Mouse (Mus musculus) E14TG2a.4 (cell line): ENCODE data around the gene Acsm2.

Experiments used
- H3K27me3 ChIP-seq: 2 replicates; pipeline ENCODE4 v1.6.1; 2014; ENCODE audit warnings: low read length, control low read depth; ENCODE audit not compliant: insufficient read depth
- H3K36me3 ChIP-seq: 2 replicates; pipeline ENCODE4 v1.6.1; 2014; ENCODE audit warnings: low read length, control low read depth; ENCODE audit not compliant: insufficient read depth
- H3K4me1 ChIP-seq: replicated peaks from 2 replicates; pipeline ENCODE4 v1.6.1; 2014; ENCODE audit warnings: low read depth, low read length, control low read depth
- H3K4me3 ChIP-seq: replicated peaks from 2 replicates; pipeline ENCODE4 v1.5.1; 2014; ENCODE audit warnings: mild to moderate bottlenecking, low read length
- H3K9me3 ChIP-seq: 2 replicates; pipeline ENCODE4 v1.6.1; 2014; ENCODE audit warnings: low read length, control low read depth
- CTCF ChIP-seq: conservative IDR thresholded peaks from 2 replicates; pipeline ENCODE4 v1.5.1; 2014; ENCODE audit warnings: low read length
- NANOG ChIP-seq: IDR thresholded peaks from 2 replicates; pipeline ENCODE4 v1.6.1; 2014; ENCODE audit warnings: borderline replicate concordance, low read length, mixed read lengths
- POU5F1 ChIP-seq: IDR thresholded peaks from 2 replicates; pipeline ENCODE4 v1.6.1; 2014; ENCODE audit warnings: low read length, borderline replicate concordance

Gene Acsm2

DNA sequence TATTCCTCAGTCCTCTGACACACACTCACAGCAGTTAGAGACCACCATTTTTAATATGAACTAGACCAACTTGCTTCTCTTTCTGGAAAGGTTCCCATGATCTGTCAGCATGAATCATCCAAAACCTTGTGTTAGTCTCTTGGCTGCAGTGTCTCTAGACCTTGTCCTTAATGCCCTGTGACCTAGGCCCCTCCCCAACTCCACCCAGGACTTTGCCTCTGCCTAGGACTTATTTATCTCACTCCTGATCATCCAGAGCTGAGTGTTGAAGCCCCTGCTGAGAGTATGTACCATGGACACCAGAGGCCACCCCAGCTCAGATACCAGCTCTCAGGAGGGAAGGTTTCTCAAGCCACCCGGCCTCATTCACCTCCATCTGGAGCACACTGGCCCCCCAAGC, 31.8 kb upstream of the Acsm2 start:
- no peaks in the 10 kb centered on the region for H3K4me1 ChIP-seq
- TF ChIP-seq NANOG: no peak
- peaks cover 13% of the 10 kb centered on the region; the same call in 1 of the 2 replicates for H3K9me3 ChIP-seq
- H3K36me3 ChIP-seq: no peaks in the 10 kb centered on the region
- H3K27me3 ChIP-seq: peaks cover 30% of the 10 kb centered on the region
- no peak overlapping the region for H3K4me3 ChIP-seq

DNA sequence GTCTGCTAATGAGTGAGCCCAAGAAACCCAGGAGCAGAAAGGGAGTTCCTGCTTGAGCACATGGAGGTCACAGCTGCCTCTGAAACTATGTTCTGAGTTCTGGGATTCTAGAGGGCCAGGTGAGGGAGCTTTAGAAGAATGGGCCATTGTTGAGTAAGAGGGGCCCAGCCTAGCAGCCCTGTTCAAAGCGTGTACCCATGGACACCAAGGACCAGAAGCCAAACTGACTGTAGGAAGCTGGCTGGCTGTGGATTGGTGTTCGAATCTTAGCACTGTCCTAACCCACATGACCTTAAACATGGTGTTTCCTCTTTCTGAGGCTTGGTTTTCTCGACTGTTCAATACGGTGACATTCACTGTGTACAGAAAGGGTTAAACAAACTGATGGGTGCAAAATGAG, 30.8 kb upstream of the Acsm2 start, which contains the start of gene Pdilt:
TSS of gene Pdilt (minus strand) at position 101 of the 400 bp plus-strand sequence.
- no peaks in the 10 kb centered on the region for H3K4me1 ChIP-seq
- no peak within 1 kb of the TSS for H3K4me3 ChIP-seq
- TF ChIP-seq CTCF (no peak), POU5F1 (no peak), NANOG (no peak)

DNA sequence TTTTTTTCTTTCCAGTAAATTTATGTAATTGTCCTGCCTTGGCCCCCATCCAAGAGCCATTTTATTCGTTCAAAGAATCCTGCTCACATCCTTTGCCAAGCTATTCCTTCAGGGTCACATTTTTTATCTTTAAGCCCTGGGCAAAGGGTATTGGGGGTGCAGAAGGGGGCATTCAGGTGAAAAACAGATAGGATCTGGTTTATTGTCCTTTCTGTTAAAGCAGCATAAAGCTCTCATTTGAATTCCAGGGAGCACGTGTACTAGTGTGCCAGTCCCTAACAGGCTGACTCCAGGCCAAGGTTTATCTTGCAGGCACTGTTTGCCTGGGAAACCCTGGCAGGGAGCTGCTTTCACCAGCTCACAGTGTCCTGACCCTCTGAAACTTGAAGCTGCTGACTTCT, 28.3 kb upstream of the Acsm2 start:
- H3K27me3 ChIP-seq: peaks cover 21% of the 10 kb centered on the region
- TF ChIP-seq CTCF: no peak
- no peak for TF ChIP-seq NANOG
- no peak for TF ChIP-seq POU5F1
- H3K4me1 ChIP-seq: no peaks in the 10 kb centered on the region
- H3K4me3 ChIP-seq: no peak overlapping the region
- peaks cover 7% of the 10 kb centered on the region; the same call in 1 of the 2 replicates for H3K9me3 ChIP-seq
- H3K36me3 ChIP-seq: no peaks in the 10 kb centered on the region

More for the DNA sequence above, 30.8 kb upstream of the Acsm2 start, which contains the start of gene Pdilt:
- Histone ChIP-seq H3K36me3 (no peaks in the 10 kb centered on the region), H3K27me3 (peaks cover 25% of the 10 kb centered on the region), H3K9me3 (peaks cover 13% of the 10 kb centered on the region; the same call in 1 of the 2 replicates)

DNA sequence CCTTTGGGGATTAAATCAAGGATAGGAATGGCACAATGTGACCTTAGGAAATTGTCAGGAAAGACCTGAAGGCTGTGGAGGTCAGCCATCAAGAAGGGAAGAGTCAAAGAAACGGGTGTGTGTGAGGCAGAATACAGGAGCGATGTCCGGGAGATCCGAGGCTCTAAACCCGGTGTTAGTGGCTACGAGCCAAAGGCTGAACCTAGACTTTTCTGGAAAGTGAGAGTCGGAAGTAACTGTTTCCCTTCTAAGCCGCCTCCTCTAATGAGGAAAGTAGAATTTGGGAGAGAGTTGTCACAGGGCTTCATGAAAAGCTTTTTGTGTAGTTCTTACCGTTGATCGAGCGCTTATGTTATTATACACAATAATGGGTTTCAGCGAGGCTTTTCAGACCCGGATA, 27.7 kb upstream of the Acsm2 start:
- Histone ChIP-seq H3K4me3 (no peak overlapping the region), H3K4me1 (no peaks in the 10 kb centered on the region), H3K27me3 (peaks cover 21% of the 10 kb centered on the region), H3K36me3 (no peaks in the 10 kb centered on the region), H3K9me3 (0 out of 2 replicates have a peak, but pooled peaks cover 6% of the 10 kb centered on the region)
- TF ChIP-seq POU5F1: no peak
- no peak for TF ChIP-seq NANOG
- no peak for TF ChIP-seq CTCF

DNA sequence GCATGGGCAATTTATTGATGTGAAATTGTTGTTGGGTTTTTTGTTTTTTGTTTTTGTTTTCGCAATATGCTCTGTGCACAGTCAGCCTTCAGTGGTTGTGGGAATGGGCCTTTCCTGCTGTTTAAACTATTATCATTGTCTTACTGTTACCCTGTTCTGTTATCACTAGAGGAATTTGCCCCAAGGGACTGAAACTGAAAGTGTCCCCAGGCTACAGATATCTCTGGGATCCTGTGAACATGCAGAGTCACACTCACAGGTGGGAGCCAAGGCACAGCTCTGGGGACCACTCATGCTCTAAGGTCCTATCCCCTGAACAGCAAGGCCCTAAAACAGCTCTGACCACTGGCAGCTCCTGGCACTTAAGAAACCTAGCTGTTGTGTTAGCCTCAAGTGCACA, 27.0 kb upstream of the Acsm2 start:
- no peak overlapping the region for H3K4me3 ChIP-seq
- TF ChIP-seq CTCF (no peak), POU5F1 (no peak), NANOG (no peak)
- H3K27me3 ChIP-seq: peaks cover 21% of the 10 kb centered on the region
- H3K36me3 ChIP-seq: no peaks in the 10 kb centered on the region
- H3K9me3 ChIP-seq: 0 out of 2 replicates have a peak, but pooled peaks cover 3% of the 10 kb centered on the region
- H3K4me1 ChIP-seq: no peaks in the 10 kb centered on the region

DNA sequence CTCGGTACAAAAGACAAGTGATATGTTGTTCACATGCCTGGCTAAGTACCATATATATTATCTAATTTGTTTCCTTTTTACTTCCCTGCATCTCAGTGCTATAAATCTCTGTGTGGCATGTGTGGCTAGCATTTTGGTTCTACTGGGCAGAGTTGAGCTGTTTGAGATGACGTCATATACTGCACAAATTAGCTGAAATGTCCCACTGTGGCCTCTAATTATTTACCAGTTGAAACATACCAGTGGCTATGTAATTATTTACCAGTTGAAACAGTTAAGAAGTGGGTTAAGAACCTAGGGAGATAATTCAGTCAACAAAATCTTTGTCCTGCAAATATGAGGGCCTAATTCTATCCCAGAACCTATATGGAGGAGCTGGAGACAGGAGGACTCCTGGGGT, 26.6 kb upstream of the Acsm2 start:
- H3K36me3 ChIP-seq: no peaks in the 10 kb centered on the region
- H3K4me3 ChIP-seq: no peak overlapping the region
- H3K9me3 ChIP-seq: no peaks in the 10 kb centered on the region
- no peak for TF ChIP-seq POU5F1
- no peak for TF ChIP-seq NANOG
- TF ChIP-seq CTCF: no peak
- no peaks in the 10 kb centered on the region for H3K4me1 ChIP-seq
- H3K27me3 ChIP-seq: peaks cover 21% of the 10 kb centered on the region

DNA sequence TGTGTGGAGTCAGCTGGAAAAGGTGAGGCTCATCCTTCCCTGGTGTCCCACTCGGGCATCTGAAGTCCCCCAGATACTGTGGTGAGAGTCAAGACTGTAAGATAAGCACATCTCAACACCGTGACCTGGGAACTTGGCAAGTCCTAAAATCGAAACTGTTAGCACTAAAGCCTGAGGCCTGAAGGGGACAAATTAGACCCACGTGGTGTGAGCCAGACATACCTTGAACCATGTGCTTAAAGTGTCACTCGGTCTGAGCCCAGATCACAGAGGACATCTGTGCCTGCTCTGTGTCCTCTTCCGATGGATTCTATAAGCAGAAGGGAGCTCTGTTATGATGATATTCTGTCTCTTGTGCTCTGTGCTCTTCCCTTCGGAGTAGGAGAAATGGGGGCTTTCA, 25.5 kb upstream of the Acsm2 start:
- Histone ChIP-seq H3K27me3 (peaks cover 21% of the 10 kb centered on the region), H3K4me1 (no peaks in the 10 kb centered on the region), H3K36me3 (no peaks in the 10 kb centered on the region), H3K9me3 (no peaks in the 10 kb centered on the region), H3K4me3 (no peak overlapping the region)
- TF ChIP-seq POU5F1: no peak
- TF ChIP-seq CTCF: no peak
- TF ChIP-seq NANOG: no peak

DNA sequence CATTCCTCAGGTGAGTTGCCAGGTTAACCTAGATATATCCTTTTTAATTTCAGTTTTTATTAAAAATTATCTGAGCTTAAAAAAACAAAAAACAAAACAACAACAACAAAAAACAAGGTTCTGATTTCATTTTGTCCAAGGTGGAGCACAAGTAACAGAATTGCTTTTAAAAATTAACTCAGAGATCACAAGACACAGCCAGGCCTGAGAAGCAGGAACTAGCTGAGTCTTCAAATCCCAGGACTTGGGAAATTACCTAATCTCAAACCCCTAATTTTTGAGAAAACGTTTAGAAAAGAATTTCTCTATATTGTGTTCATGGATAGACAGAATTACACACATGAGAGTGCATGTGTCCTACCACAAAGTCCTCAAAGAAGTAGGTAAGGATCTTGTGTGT, 21.2 kb upstream of the Acsm2 start:
- Histone ChIP-seq H3K36me3 (no peaks in the 10 kb centered on the region), H3K9me3 (no peaks in the 10 kb centered on the region), H3K4me3 (no peak overlapping the region), H3K4me1 (no peaks in the 10 kb centered on the region), H3K27me3 (no peaks in the 10 kb centered on the region)
- TF ChIP-seq CTCF (no peak), NANOG (no peak), POU5F1 (no peak)

DNA sequence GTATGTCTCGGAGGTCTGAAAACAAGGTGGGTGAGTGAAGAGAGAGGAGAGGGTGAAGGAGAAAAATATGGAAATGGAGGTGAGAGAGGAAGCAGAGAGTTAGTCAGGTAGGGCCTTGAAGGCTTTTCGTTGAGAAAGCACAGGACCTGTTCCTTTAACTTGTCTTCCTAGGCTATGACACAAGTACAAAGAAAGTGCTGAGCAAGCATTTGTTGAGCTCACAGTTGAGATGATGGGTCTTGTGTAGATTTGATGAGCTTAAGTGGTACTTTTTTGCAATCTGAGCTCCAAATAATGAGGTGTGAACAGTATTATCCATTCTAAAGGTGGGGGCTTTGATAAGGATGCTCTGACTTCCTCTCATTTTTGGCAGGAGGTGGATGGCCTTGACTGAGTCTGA, 19.8 kb upstream of the Acsm2 start:
- Histone ChIP-seq H3K9me3 (no peaks in the 10 kb centered on the region), H3K36me3 (no peaks in the 10 kb centered on the region), H3K4me3 (no peak overlapping the region), H3K27me3 (no peaks in the 10 kb centered on the region), H3K4me1 (no peaks in the 10 kb centered on the region)
- no peak for TF ChIP-seq NANOG
- no peak for TF ChIP-seq CTCF
- no peak for TF ChIP-seq POU5F1
